Mouse (Mus musculus): Measurements from ENCODE around the gene Stambpl1.

DNA sequence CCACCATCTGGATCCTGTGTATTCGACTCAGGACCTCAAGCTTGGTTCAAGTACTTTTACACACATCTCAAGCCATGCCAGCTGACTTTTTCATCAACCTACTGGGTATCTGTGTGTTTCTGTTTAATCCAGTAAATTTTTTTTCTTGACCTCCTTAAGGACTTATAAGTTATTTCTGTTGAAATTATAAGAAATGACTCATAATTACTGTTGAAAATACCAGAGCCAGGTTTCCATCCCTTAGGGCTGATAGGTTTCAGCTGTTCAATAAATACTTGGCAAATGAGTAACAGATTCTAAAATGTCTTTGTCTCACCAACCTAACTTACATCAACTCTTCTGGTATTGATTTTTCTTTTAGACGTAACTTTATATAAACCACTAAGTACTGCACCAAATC lies 3.0 kb downstream of the Stambpl1 start:
- no peak for TF ChIP-seq CTCF (IDR thresholded peaks at IDR 0.05; ENCODE audit: low read depth, low read length)
- no peak for TF ChIP-seq POLR2A (IDR thresholded peaks at IDR 0.05; ENCODE audit: borderline replicate concordance, low read depth, low read length)

Data from bone marrow macrophage, adult 2 months (primary cell).